Comparison of ENCODE assay signal across 22 mouse cellular contexts in the genomic region with DNA sequence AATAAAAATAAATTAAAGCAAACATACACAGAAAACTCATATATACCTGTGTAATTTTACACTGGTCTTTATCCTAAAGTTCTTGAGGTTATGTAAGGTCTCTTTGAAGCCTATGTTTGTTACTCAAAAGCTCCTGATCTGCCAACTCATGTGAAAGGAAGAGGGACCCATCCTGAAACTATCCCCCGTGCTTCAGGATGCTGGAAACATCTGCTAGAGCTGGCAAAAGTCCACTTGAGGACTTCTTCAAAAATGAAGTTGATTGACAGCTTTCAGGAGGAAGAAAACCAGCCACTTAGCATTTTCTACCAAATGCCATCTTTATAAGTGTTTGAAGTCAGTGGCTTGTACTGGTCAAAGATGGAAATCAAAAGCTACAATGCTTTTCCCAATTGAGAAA.
"Had no signal": no experiment of that assay in that cellular context is flagged by ENCODE, and none has a peak within 500 bp of the region (broad histone marks: within the 10 kb centered on the region; RNA-seq: fewer than 3 reads in every experiment).

No protein-coding gene starts in this region.

- H3K9ac ChIP-seq: kidney, embryonic 15.5 days; limb, embryonic 13.5 days; liver, embryonic 12.5 days; liver, embryonic 15.5 days; lung, embryonic 15.5 days; midbrain, embryonic 12.5 days; midbrain, embryonic 15.5 days; neural tube, embryonic 12.5 days; neural tube, embryonic 15.5 days had no signal

- H3K27me3 ChIP-seq: kidney, embryonic 15.5 days; limb, embryonic 13.5 days; liver, embryonic 12.5 days; liver, embryonic 15.5 days; lung, embryonic 15.5 days; midbrain, embryonic 12.5 days; midbrain, embryonic 15.5 days; neural tube, embryonic 12.5 days; neural tube, embryonic 15.5 days had no signal

- H3K4me3 ChIP-seq: kidney, embryonic 15.5 days; limb, embryonic 10.5 days; limb, embryonic 13.5 days; liver, embryonic 12.5 days; liver, embryonic 15.5 days; lung, embryonic 15.5 days; midbrain, embryonic 12.5 days; midbrain, embryonic 15.5 days; neural tube, embryonic 12.5 days; neural tube, embryonic 15.5 days had no signal

- H3K4me1 ChIP-seq: kidney, embryonic 15.5 days; limb, embryonic 10.5 days; limb, embryonic 13.5 days; liver, embryonic 12.5 days; liver, embryonic 15.5 days; lung, embryonic 15.5 days; midbrain, embryonic 12.5 days; midbrain, embryonic 15.5 days; neural tube, embryonic 12.5 days; neural tube, embryonic 15.5 days had no signal

- H3K4me2 ChIP-seq: kidney, embryonic 15.5 days; limb, embryonic 13.5 days; liver, embryonic 12.5 days; liver, embryonic 15.5 days; lung, embryonic 15.5 days; midbrain, embryonic 12.5 days; midbrain, embryonic 15.5 days; neural tube, embryonic 12.5 days; neural tube, embryonic 15.5 days had no signal

- ATAC-seq: liver, embryonic 12.5 days; midbrain, embryonic 15.5 days had no signal

- H3K27ac ChIP-seq: kidney, embryonic 15.5 days; limb, embryonic 10.5 days; limb, embryonic 13.5 days; liver, embryonic 12.5 days; liver, embryonic 15.5 days; lung, embryonic 15.5 days; midbrain, embryonic 12.5 days; midbrain, embryonic 15.5 days; neural tube, embryonic 12.5 days; neural tube, embryonic 15.5 days had no signal

- H3K36me3 ChIP-seq: kidney, embryonic 15.5 days; limb, embryonic 10.5 days; limb, embryonic 13.5 days; liver, embryonic 12.5 days; liver, embryonic 15.5 days; lung, embryonic 15.5 days; midbrain, embryonic 12.5 days; midbrain, embryonic 15.5 days; neural tube, embryonic 12.5 days; neural tube, embryonic 15.5 days had no signal

- H3K9me3 ChIP-seq: kidney, embryonic 15.5 days; limb, embryonic 10.5 days; limb, embryonic 13.5 days; liver, embryonic 12.5 days; liver, embryonic 15.5 days; lung, embryonic 15.5 days; midbrain, embryonic 12.5 days; midbrain, embryonic 15.5 days; neural tube, embryonic 12.5 days; neural tube, embryonic 15.5 days had no signal

- DNase-seq: kidney, adult 8-10 months; kidney, postnatal 10 days; kidney, postnatal 36 days; liver; lung, adult 18-20 months; lung, postnatal 10 days; lung, postnatal 36 days; right cerebral cortex, adult 18-20 months; right cerebral cortex, postnatal 14 days; right cerebral cortex, postnatal 4 days; thymus, adult 18-20 months; thymus, postnatal 36 days had no signal
